Mouse (Mus musculus): ENCODE results near the gene Mrps27. TPM values are rescaled to one million over a fixed set of nuclear protein-coding genes. Genes with fewer than 3 reads are reported as not detected.

The Mrps27 gene
- polyA plus RNA-seq, 1 experiment = 9.3 TPM

GRCm38 (mm10) chr13:99366422-99367175, 22.0 kb downstream of the Mrps27 start:
- Histone ChIP-seq H3K27me3 (replicated peaks) (no peaks in the 10 kb centered on the region), H3K4me3 (replicated peaks) (no peak overlapping the region), H3K36me3 (replicated peaks; ENCODE audit: low read length) (peaks cover 74% of the 10 kb centered on the region), H3K4me1 (peaks cover 13% of the 10 kb centered on the region), H3K9me3 (no peaks in the 10 kb centered on the region)
- TF ChIP-seq FLI1 (IDR thresholded peaks at IDR 0.05; ENCODE audit: low read length) (no peak), GATA1 (IDR thresholded peaks at IDR 0.05; ENCODE audit: borderline replicate concordance, low read length) (no peak)

- peaks cover 14% of the 10 kb centered on the region for H3K4me1 ChIP-seq
- H3K36me3 ChIP-seq (replicated peaks; ENCODE audit: low read length) = peaks cover 69% of the 10 kb centered on the region
- TF ChIP-seq FLI1 (IDR thresholded peaks at IDR 0.05; ENCODE audit: low read length) (no peak), GATA1 (IDR thresholded peaks at IDR 0.05; ENCODE audit: borderline replicate concordance, low read length) (no peak)
- H3K27me3 ChIP-seq (replicated peaks) = no peaks in the 10 kb centered on the region
- H3K4me3 ChIP-seq (replicated peaks) = no peak overlapping the region
- no peaks in the 10 kb centered on the region for H3K9me3 ChIP-seq
Measured at GRCm38 (mm10) chr13:99367554-99368174, 23.1 kb downstream of the Mrps27 start.

- no peak overlapping the region for H3K4me3 ChIP-seq (replicated peaks)
- no peaks in the 10 kb centered on the region for H3K9me3 ChIP-seq
- peaks cover 14% of the 10 kb centered on the region for H3K4me1 ChIP-seq
- no peaks in the 10 kb centered on the region for H3K27me3 ChIP-seq (replicated peaks)
- H3K36me3 ChIP-seq (replicated peaks; ENCODE audit: low read length) = peaks cover 60% of the 10 kb centered on the region
- TF ChIP-seq FLI1 (IDR thresholded peaks at IDR 0.05; ENCODE audit: low read length) (no peak), GATA1 (IDR thresholded peaks at IDR 0.05; ENCODE audit: borderline replicate concordance, low read length) (no peak)
Measured at GRCm38 (mm10) chr13:99369103-99369502, 24.5 kb downstream of the Mrps27 start.

GRCm38 (mm10) chr13:99371285-99371684, 26.7 kb downstream of the Mrps27 start:
- H3K4me3 ChIP-seq (replicated peaks) = no peak overlapping the region
- H3K36me3 ChIP-seq (replicated peaks; ENCODE audit: low read length) = peaks cover 38% of the 10 kb centered on the region
- H3K4me1 ChIP-seq = peaks cover 18% of the 10 kb centered on the region
- H3K27me3 ChIP-seq (replicated peaks) = no peaks in the 10 kb centered on the region
- no peaks in the 10 kb centered on the region for H3K9me3 ChIP-seq
- TF ChIP-seq GATA1 (IDR thresholded peaks at IDR 0.05; ENCODE audit: borderline replicate concordance, low read length) (no peak), FLI1 (IDR thresholded peaks at IDR 0.05; ENCODE audit: low read length) (no peak)

- Histone ChIP-seq H3K4me3 (replicated peaks) (no peak overlapping the region), H3K27me3 (replicated peaks) (no peaks in the 10 kb centered on the region), H3K4me1 (peaks cover 16% of the 10 kb centered on the region), H3K36me3 (replicated peaks; ENCODE audit: low read length) (peaks cover 21% of the 10 kb centered on the region), H3K9me3 (no peaks in the 10 kb centered on the region)
- no peak for TF ChIP-seq FLI1 (IDR thresholded peaks at IDR 0.05; ENCODE audit: low read length)
- TF ChIP-seq GATA1 (IDR thresholded peaks at IDR 0.05; ENCODE audit: borderline replicate concordance, low read length) = no peak
Measured at GRCm38 (mm10) chr13:99373684-99374083, 29.1 kb downstream of the Mrps27 start.

- H3K9me3 ChIP-seq = no peaks in the 10 kb centered on the region
Measured at GRCm38 (mm10) chr13:99374191-99374590, 29.6 kb downstream of the Mrps27 start.

GRCm38 (mm10) chr13:99375550-99375949, 31.0 kb downstream of the Mrps27 start:
- H3K9me3 ChIP-seq = no peaks in the 10 kb centered on the region
- TF ChIP-seq FLI1 (IDR thresholded peaks at IDR 0.05; ENCODE audit: low read length) (no peak), GATA1 (IDR thresholded peaks at IDR 0.05; ENCODE audit: borderline replicate concordance, low read length) (no peak)
- peaks cover 11% of the 10 kb centered on the region for H3K36me3 ChIP-seq (replicated peaks; ENCODE audit: low read length)
- no peaks in the 10 kb centered on the region for H3K27me3 ChIP-seq (replicated peaks)
- peak overlapping the region; percentile 50 for H3K4me3 ChIP-seq (replicated peaks)
- peaks cover 18% of the 10 kb centered on the region for H3K4me1 ChIP-seq

More at GRCm38 (mm10) chr13:99374191-99374590, 29.6 kb downstream of the Mrps27 start:
- Histone ChIP-seq H3K4me1 (peaks cover 16% of the 10 kb centered on the region), H3K27me3 (replicated peaks) (no peaks in the 10 kb centered on the region), H3K4me3 (replicated peaks) (no peak overlapping the region), H3K36me3 (replicated peaks; ENCODE audit: low read length) (peaks cover 17% of the 10 kb centered on the region)
- TF ChIP-seq GATA1 (IDR thresholded peaks at IDR 0.05; ENCODE audit: borderline replicate concordance, low read length) (no peak), FLI1 (IDR thresholded peaks at IDR 0.05; ENCODE audit: low read length) (no peak)

GRCm38 (mm10) chr13:99377055-99377454, 32.5 kb downstream of the Mrps27 start:
- no peaks in the 10 kb centered on the region for H3K9me3 ChIP-seq
- TF ChIP-seq GATA1 (IDR thresholded peaks at IDR 0.05; ENCODE audit: borderline replicate concordance, low read length) = no peak
- TF ChIP-seq FLI1 (IDR thresholded peaks at IDR 0.05; ENCODE audit: low read length) = no peak
- no peaks in the 10 kb centered on the region for H3K27me3 ChIP-seq (replicated peaks)
- peaks cover 9% of the 10 kb centered on the region for H3K36me3 ChIP-seq (replicated peaks; ENCODE audit: low read length)
- H3K4me1 ChIP-seq = peaks cover 23% of the 10 kb centered on the region
- H3K4me3 ChIP-seq (replicated peaks) = no peak overlapping the region

GRCm38 (mm10) chr13:99378223-99378622, 33.6 kb downstream of the Mrps27 start:
- Histone ChIP-seq H3K36me3 (replicated peaks; ENCODE audit: low read length) (peaks cover 7% of the 10 kb centered on the region), H3K27me3 (replicated peaks) (no peaks in the 10 kb centered on the region), H3K4me1 (peaks cover 28% of the 10 kb centered on the region), H3K4me3 (replicated peaks) (no peak overlapping the region), H3K9me3 (no peaks in the 10 kb centered on the region)
- TF ChIP-seq GATA1 (IDR thresholded peaks at IDR 0.05; ENCODE audit: borderline replicate concordance, low read length) (no peak), FLI1 (IDR thresholded peaks at IDR 0.05; ENCODE audit: low read length) (no peak)

GRCm38 (mm10) chr13:99382373-99382772, 37.8 kb downstream of the Mrps27 start:
- TF ChIP-seq FLI1 (IDR thresholded peaks at IDR 0.05; ENCODE audit: low read length) (no peak), GATA1 (IDR thresholded peaks at IDR 0.05; ENCODE audit: borderline replicate concordance, low read length) (no peak)
- Histone ChIP-seq H3K4me1 (peaks cover 43% of the 10 kb centered on the region), H3K27me3 (replicated peaks) (no peaks in the 10 kb centered on the region), H3K4me3 (replicated peaks) (peak overlapping the region; percentile 65), H3K36me3 (replicated peaks; ENCODE audit: low read length) (peaks cover 16% of the 10 kb centered on the region), H3K9me3 (no peaks in the 10 kb centered on the region)
